Mouse (Mus musculus): ENCODE results near the gene Tmprss9.

DNA sequence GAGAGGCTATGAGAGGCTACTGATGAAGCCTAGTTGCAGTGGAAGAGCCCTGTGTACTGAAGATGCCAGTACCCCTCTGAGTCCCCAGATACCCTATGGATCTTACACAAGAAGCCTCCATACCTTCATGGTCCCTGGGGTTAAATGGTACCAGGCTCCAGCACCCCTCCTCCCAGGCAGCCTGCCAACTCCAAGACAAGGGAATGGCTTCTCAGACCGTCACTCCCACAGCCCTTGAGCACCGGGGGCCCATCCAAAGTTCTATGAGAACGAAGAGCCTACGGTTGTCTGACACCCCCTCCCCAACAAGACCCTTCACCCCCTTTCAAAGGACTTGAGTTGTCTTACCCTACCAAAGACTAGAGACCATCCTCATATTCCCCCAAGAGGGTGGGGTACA is 44.1 kb downstream of the Tmprss9 start:
- TF ChIP-seq TBP (IDR thresholded peaks at IDR 0.05; ENCODE audit: low read depth, low read length) (no peak), EP300 (IDR thresholded peaks at IDR 0.05; ENCODE audit: low read depth in 1 of 2, low read length in 2 of 2) (no peak), GATA1 (IDR thresholded peaks at IDR 0.05; ENCODE audit: low read depth, low read length) (no peak), ZMIZ1 (IDR thresholded peaks at IDR 0.05; ENCODE audit: low read depth, low read length) (no peak), CTCF (IDR thresholded peaks at IDR 0.05 in 2 of 3, conservative IDR thresholded peaks at IDR 0.05 in 1 of 3; ENCODE audit: control insufficient read depth in 1 of 3, insufficient read depth in 1 of 3, low read depth in 2 of 3, low read length in 3 of 3, poor library complexity in 1 of 3, severe bottlenecking in 1 of 3) (no peak), CHD1 (IDR thresholded peaks at IDR 0.05; ENCODE audit: low read depth, low read length) (no peak), POLR2AphosphoS5 (IDR thresholded peaks at IDR 0.05; ENCODE audit: borderline replicate concordance, low read depth, low read length) (no peak), POLR2A (IDR thresholded peaks at IDR 0.05; ENCODE audit: control insufficient read depth in 1 of 2, insufficient read depth in 1 of 2, low read depth in 1 of 2, low read length in 2 of 2, poor library complexity in 1 of 2) (no peak), RCOR1 (IDR thresholded peaks at IDR 0.05; ENCODE audit: low read depth, low read length) (no peak), TAL1 (IDR thresholded peaks at IDR 0.05; ENCODE audit: low read length) (no peak), GABPA (IDR thresholded peaks at IDR 0.05; ENCODE audit: low read depth, low read length) (no peak)
